Mouse (Mus musculus): ENCODE measurements around the gene Tekt1. TPM values are rescaled to one million over a fixed set of nuclear protein-coding genes. Genes with fewer than 3 reads are reported as not detected.
A peak's percentile ranks its signal among the peaks of the same experiment; 100 is the strongest.

Gene Tekt1
- polyA plus RNA-seq, 1 experiment from 2014 or later, result 5.4 TPM

DNA sequence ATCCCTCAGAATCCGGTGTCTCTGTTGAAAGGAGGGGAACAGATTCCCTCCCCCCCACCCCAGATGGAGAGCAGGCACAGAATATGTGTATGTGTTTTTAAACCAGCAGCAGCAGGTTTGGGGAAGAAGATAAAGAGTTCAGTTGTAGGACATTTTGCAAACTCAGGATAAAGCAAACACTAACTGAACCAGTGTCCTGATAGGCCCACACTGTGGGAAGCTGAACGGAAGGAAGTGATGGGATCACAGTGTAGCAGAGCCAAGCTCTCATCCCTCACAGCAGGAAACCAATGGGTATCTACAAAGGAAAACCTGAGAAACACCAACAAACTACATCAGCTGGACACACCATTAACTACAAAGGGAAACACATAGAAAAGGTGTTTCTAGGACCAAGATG is 14.3 kb upstream of the Tekt1 start:
- no peak for DNase-seq (ENCODE audit: low spot score)
- WGBS, result 82% methylated on average over 2 of the region's 2 CpGs
- peaks cover 19% of the 10 kb centered on the region for H3K4me1 ChIP-seq

DNA sequence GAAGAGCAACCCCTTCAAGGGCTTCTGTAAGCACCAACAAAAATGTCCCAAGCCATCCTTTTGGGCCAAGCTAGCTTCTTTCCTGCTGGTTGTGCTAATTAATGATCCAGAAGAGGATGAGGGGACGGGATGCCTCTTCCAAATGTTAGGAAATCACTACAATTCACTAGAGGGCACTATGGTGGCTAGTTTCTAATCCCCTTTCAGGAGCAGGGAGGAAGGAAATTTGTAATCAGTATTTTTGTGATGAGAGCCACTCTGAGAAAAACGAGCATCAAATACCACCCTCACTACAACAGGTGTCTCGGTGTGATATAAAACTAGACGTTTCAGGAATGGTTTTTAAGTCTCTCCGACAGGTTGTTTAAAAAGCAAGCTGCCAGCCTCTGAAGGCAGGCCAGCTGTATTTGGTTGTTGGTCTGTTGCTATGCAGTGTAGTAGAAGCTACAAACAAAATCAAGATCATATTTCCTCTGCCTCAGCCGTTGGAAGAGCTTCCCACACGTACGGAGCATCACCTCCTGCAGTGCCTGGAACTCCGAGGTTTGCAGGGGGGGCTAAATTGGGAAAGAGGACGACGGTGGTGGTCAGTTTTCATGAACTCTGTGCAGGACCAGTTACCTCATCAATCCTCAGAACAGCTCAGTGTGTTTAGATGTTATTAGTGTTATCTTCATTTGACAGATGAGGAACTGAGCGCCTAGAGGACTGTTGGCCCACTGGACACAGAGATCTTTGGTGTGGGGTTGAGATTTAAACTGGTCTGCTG is 7.8 kb upstream of the Tekt1 start:
- Histone ChIP-seq H3K36me3 (no peaks in the 10 kb centered on the region), H3K9me3 (replicated peaks) (no peaks in the 10 kb centered on the region), H3K4me3 (no peak overlapping the region), H3K27me3 (ENCODE audit: low read depth, poor library complexity, severe bottlenecking) (no peaks in the 10 kb centered on the region; the same call in 1 of the 2 replicates), H3K27ac (no peak overlapping the region), H3K4me1 (no peaks in the 10 kb centered on the region)
- DNase-seq (ENCODE audit: low spot score), result no peak
- 38% methylated on average over 12 of the region's 12 CpGs for WGBS

More for the DNA sequence above, 14.3 kb upstream of the Tekt1 start:
- Histone ChIP-seq H3K36me3 (no peaks in the 10 kb centered on the region), H3K4me3 (no peak overlapping the region), H3K27me3 (ENCODE audit: low read depth, poor library complexity, severe bottlenecking) (no peaks in the 10 kb centered on the region), H3K9me3 (replicated peaks) (no peaks in the 10 kb centered on the region), H3K27ac (no peak overlapping the region)

DNA sequence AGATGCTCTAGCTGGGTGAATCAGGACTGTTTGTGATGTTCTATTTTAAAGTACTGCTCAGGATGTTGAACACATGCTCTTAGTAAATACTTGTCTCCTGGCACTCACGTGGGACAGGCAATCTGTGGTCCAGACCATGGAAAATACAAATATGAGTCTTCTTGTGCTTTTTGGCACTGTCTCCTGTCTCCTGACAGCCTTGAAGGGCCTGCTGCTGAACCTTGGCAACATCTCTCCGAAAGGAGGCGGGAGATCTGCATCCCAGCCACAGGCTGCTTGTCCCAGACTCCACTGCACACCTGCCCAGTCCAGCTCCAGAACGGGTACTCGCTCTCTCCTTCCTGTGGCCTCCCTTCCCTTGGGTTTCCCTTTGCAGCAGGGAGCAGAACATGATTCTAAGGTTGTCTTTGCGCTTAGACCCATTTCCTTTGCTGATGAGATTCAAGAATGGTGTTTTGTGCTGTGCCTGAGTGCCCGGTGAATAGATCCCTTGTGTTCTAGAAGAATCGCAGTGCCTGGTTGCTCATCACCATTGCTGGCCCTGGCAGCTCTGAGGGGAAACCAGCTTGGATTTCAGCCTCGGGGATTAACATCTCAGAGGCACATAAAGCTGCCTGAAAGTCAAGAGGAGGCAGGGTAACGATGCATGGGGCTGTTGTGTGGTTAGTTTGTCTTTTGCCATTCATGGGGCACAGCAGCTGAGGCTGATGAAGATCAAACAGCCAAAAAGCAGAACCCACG is 5.9 kb upstream of the Tekt1 start:
- H3K27me3 ChIP-seq (ENCODE audit: low read depth, poor library complexity, severe bottlenecking), result no peaks in the 10 kb centered on the region; the same call in 1 of the 2 replicates
- no peaks in the 10 kb centered on the region for H3K36me3 ChIP-seq
- no peak for DNase-seq (ENCODE audit: low spot score)
- H3K9me3 ChIP-seq (replicated peaks), result no peaks in the 10 kb centered on the region
- no peaks in the 10 kb centered on the region for H3K4me1 ChIP-seq
- WGBS, result 71% methylated on average over 11 of the region's 11 CpGs
- H3K4me3 ChIP-seq, result no peak overlapping the region
- H3K27ac ChIP-seq, result no peak overlapping the region

DNA sequence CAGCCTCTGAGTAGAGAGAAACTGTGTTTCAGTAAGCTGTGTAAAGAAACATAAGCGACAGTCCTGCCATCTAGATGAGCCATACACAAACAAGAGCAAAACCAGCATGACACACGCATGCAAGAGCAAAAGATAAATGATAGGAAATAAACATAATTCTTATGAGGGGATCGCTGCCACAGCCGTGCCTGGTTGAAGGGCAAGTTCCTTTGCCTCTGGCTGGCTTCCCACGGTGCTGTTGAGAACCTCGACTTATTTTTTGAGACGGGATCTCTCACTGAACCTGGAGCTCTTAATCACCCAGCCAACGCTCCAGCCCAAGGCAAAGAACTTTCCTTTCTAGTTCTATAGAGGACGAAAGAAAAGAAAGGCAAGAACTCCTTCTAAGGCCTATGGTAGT is 3.9 kb upstream of the Tekt1 start:
- H3K9me3 ChIP-seq (replicated peaks), result no peaks in the 10 kb centered on the region
- H3K27me3 ChIP-seq (ENCODE audit: low read depth, poor library complexity, severe bottlenecking), result no peaks in the 10 kb centered on the region; the same call in 1 of the 2 replicates
- WGBS, result 90% methylated on average over 9 of the region's 9 CpGs
- DNase-seq (ENCODE audit: low spot score), result no peak
- H3K4me3 ChIP-seq, result no peak overlapping the region
- H3K36me3 ChIP-seq, result no peaks in the 10 kb centered on the region
- peaks cover 14% of the 10 kb centered on the region for H3K4me1 ChIP-seq
- H3K27ac ChIP-seq, result no peak overlapping the region

DNA sequence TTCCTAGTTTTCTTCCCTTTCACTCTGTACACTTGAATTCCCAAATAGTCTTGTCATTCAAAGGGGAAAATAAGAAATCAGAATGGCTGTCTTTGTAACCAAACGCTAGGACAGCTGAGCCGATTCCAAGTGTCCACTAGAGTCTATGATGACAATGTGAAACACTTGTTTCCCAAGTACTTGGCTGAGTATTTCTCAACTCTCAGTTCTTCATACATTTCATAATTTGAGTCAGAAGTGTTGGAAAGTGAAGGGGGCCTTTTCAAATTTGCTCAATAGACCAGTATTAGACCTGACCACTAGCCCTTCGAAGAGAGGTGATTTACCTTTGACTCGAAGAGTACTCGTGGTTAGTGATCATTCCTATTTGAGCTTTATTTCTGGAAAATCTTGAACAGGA is 2.3 kb upstream of the Tekt1 start:
- H3K4me1 ChIP-seq, result peaks cover 14% of the 10 kb centered on the region
- no peaks in the 10 kb centered on the region; the same call in 1 of the 2 replicates for H3K27me3 ChIP-seq (ENCODE audit: low read depth, poor library complexity, severe bottlenecking)
- no peak overlapping the region for H3K4me3 ChIP-seq
- no peaks in the 10 kb centered on the region for H3K9me3 ChIP-seq (replicated peaks)
- 96% methylated on average over 5 of the region's 5 CpGs for WGBS
- DNase-seq (ENCODE audit: low spot score), result no peak
- H3K36me3 ChIP-seq, result no peaks in the 10 kb centered on the region
- H3K27ac ChIP-seq, result no peak overlapping the region

DNA sequence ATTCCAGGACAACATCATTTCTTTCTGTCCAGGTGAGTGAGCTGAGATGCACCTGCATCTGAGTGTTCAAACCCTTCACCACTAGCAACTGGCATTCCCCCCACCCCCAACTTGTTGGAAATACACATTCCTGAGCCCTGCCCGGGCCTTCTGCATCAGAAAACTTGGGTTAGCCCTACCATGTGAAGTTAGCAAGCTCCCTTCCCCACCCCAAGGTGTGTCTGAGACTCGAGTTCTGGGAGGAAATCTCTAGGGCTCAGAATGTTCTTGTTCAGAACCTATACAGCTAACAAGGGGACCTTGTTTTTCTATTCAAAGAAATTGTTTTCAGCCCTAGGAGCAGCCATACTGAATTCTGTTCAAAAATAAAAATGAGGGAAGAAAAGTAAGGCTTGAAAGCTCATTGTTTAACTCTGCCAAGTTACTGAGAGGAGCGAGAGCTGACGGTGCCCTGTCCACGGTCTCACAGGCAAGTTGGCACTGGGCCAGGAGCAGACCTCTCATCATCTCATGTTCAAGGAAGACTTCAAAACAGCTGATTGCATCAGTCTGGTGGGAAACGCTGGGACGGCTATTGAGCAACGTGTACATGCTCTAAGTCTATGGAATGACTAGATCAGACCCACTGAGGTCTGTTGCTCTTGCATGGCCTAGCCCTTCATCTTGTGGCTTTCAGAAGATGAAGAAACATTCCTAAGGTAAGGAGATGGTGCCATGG is 1.4 kb upstream of the Tekt1 start:
- Histone ChIP-seq H3K27ac (no peak overlapping the region), H3K9me3 (replicated peaks) (no peaks in the 10 kb centered on the region), H3K4me3 (no peak overlapping the region), H3K27me3 (ENCODE audit: low read depth, poor library complexity, severe bottlenecking) (no peaks in the 10 kb centered on the region), H3K36me3 (no peaks in the 10 kb centered on the region), H3K4me1 (peaks cover 14% of the 10 kb centered on the region)
- WGBS, result 88% methylated on average over 8 of the region's 8 CpGs
- DNase-seq (ENCODE audit: low spot score), result no peak

DNA sequence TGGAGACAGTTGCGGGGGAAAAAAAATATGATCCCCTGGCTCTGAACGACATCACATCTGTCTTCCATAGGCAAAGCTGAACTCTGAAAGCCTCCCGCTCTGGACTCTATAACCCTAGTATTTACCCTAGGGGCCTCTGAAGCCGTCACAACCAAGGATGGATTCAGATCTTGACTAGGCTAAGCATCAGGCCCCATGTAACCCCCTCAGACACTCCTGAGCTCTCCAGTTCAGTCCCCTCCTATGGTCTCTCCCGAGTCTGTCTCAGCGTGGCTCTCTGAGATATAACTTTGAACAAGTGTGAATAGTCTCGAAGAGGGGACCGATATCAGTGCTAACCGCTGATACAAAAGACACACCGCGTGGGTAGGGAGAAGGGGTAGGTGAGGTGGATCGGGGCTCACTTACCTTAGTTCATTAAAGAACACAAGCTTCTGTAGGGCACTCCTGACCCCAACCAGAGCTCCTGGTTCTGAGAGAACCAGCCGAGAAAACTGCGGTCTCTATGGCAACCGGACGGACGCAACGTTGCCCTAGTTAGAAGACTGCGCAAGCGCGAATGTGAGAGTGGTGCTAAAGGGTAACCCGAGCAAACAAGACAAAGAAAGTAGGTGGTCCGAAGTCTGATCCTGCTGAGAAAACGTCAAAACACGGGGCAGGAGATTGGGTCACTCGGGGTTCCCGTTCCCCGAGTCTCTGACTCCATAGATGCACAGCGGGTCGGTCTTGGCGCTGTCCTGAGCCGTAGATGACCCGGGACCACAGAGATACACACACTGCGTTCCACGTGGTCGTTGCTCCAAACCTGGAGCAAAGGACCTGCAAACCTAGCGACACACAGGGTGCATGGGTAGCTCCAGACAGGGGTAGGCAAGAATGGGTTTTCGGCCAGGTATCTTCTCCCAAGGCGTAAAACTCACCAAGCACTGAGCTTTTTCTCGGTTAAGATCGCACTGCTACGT is 576 bp downstream of the Tekt1 start:
- H3K27ac ChIP-seq, result peak overlapping the region; percentile 91
- peak; percentile 89 for DNase-seq (ENCODE audit: low spot score)
- H3K4me3 ChIP-seq, result peak overlapping the region; percentile 60
- H3K4me1 ChIP-seq, result peaks cover 14% of the 10 kb centered on the region
- 15% methylated on average over 42 of the region's 42 CpGs for WGBS
- H3K27me3 ChIP-seq (ENCODE audit: low read depth, poor library complexity, severe bottlenecking), result no peaks in the 10 kb centered on the region
- no peaks in the 10 kb centered on the region for H3K9me3 ChIP-seq (replicated peaks)
- H3K36me3 ChIP-seq, result no peaks in the 10 kb centered on the region

DNA sequence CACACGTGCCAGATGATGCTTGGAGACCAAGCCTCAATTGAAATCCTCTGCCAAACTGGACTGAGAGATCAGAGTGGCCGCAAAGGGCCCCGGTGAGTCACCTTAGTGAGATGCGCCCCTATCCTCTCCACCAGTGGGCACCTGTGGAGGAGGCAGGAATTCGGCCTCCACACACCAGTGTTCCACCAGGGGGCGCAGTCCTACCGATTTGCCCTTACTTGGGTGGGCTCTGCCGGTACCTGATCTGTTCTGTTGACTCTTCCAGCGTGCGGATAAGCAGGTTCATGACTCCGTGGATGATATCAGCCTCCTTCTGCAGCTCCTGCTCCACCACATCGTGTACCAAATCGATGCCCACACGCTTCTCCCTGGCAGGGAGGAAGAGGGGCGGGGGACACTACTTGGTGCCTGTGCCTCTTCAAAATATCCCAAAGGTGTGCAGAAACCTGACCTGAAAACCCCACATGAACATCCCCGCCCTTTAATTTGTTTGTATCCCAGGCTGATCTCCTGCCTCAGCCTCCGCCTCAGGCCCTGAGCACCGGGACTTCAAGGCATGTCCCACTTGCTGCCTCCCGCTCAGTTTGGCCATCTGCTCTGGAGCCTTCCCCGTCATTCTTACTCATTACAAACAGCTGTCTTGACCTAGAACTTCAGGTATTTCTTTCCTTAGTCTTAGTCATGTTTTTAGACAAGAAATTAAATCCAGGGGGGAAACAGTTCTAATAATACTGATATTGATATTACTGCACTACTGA is 7.1 kb downstream of the Tekt1 start:
- 20% methylated on average over 20 of the region's 20 CpGs for WGBS
- H3K4me3 ChIP-seq, result peak overlapping the region; percentile 22; the same call in 1 of the 2 replicates

DNA sequence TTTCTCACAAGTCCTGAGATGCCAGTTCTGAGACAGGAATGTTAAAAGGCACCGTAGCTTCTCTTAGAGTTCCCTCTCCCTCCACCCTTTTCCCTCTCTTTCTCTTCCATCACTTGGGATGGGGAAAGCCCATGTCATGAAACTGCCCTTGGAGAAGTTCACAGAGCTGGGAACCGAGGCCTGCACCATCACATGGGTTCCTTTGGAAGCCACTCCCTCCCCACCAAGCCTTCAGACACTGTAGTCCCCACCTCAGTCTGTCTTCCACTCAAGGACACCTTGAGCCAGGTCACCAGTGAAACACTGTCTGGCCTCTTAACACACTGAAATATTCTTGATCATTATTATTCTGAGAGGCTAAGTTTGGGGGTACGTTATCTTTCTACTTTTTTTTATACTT is 9.1 kb downstream of the Tekt1 start:
- no peak overlapping the region for H3K4me3 ChIP-seq
- no peaks in the 10 kb centered on the region for H3K27me3 ChIP-seq (ENCODE audit: low read depth, poor library complexity, severe bottlenecking)
- no peak overlapping the region for H3K27ac ChIP-seq
- no peaks in the 10 kb centered on the region for H3K9me3 ChIP-seq (replicated peaks)
- H3K4me1 ChIP-seq, result peaks cover 17% of the 10 kb centered on the region
- no peak for DNase-seq (ENCODE audit: low spot score)
- WGBS, result 79% methylated on average over 3 of the region's 3 CpGs
- H3K36me3 ChIP-seq, result no peaks in the 10 kb centered on the region

More for the DNA sequence above, 7.1 kb downstream of the Tekt1 start:
- no peaks in the 10 kb centered on the region for H3K27me3 ChIP-seq (ENCODE audit: low read depth, poor library complexity, severe bottlenecking)
- DNase-seq (ENCODE audit: low spot score), result peak; percentile 91
- H3K9me3 ChIP-seq (replicated peaks), result no peaks in the 10 kb centered on the region
- peaks cover 5% of the 10 kb centered on the region for H3K4me1 ChIP-seq
- H3K36me3 ChIP-seq, result no peaks in the 10 kb centered on the region
- no peak overlapping the region for H3K27ac ChIP-seq

DNA sequence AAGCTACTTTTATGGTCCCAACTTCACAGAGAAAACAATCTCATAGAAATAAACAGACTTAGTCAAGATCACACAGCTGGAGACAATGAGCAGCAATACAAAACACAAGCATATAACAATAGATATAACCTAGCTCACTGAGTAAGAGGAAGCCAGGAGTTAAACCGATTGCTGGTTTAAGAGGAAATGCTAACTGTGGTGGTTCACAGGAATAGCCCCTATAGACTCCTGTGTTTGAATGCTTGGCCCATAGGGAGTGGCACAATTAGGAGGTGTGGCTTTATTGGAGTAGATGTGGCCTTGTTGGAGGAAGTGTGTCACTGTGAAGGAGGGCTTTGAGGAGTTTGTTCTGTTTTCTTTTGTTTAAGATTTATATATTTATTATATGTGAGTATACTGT is 10.0 kb downstream of the Tekt1 start:
- Histone ChIP-seq H3K4me3 (no peak overlapping the region), H3K4me1 (peaks cover 17% of the 10 kb centered on the region), H3K36me3 (no peaks in the 10 kb centered on the region), H3K9me3 (replicated peaks) (no peaks in the 10 kb centered on the region), H3K27me3 (ENCODE audit: low read depth, poor library complexity, severe bottlenecking) (no peaks in the 10 kb centered on the region), H3K27ac (no peak overlapping the region)
- 72% methylated on average over 1 of the region's 1 CpGs for WGBS
- no peak for DNase-seq (ENCODE audit: low spot score)

DNA sequence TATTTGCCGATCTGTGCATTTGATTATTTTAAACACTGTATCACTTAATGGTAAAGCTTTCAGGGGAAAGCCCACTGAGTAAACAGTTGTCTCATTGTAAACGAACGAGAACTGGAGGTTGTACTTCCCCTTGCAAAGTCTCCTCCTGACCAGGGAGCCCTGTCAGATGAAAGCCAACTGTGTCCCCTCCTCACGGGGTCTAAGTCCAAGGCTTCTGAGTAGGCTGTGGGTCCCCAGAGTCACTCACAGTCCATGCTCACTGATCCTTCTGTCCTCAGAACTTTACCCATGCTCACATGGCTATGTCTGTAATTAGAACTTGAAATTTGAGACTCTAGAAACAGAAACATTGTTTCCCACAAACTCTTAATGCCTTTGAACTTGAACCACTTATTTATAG is 12.6 kb downstream of the Tekt1 start:
- H3K4me3 ChIP-seq, result no peak overlapping the region
- peaks cover 11% of the 10 kb centered on the region; the same call in 1 of the 2 replicates for H3K4me1 ChIP-seq
- DNase-seq (ENCODE audit: low spot score), result no peak
- H3K27ac ChIP-seq, result no peak overlapping the region
- 66% methylated on average over 4 of the region's 4 CpGs for WGBS
- no peaks in the 10 kb centered on the region for H3K9me3 ChIP-seq (replicated peaks)
- no peaks in the 10 kb centered on the region for H3K27me3 ChIP-seq (ENCODE audit: low read depth, poor library complexity, severe bottlenecking)
- no peaks in the 10 kb centered on the region for H3K36me3 ChIP-seq
